Mouse (Mus musculus) forebrain, embryonic 16.5 days (tissue): ENCODE results near the gene Tssk3. TPM values are rescaled to one million over a fixed set of nuclear protein-coding genes. Genes with fewer than 3 reads are reported as not detected.
A peak's percentile ranks its signal among the peaks of the same experiment; 100 is the strongest.
"Not testable (repeated sequence)": the region's sequence is repeated elsewhere in the genome, so short reads cannot be mapped to it uniquely, and the experiment has no call there.

Source experiments
- ATAC-seq: fragments of 200-750 bp; cut with Nextera tagmentation; 2 replicates; pipeline ENCODE4 v1.8.0; 2017; ENCODE audit warnings: mild to moderate bottlenecking, moderate library complexity
- H3K27ac ChIP-seq: fragments of 300-500 bp; sonication (generic); 2 replicates; pipeline ENCODE4 v1.5.1; 2014; ENCODE audit warnings: low read length, control low read depth
- H3K27me3 ChIP-seq: fragments of 300-500 bp; sonication (generic); replicated peaks from 2 replicates; pipeline ENCODE4 v1.6.1; 2014; ENCODE audit warnings: low read length; ENCODE audit not compliant: control insufficient read depth, insufficient read depth
- H3K36me3 ChIP-seq: fragments of 300-500 bp; sonication (generic); 2 replicates; pipeline ENCODE4 v1.6.1; 2014; ENCODE audit not compliant: control insufficient read depth, insufficient read depth
- H3K4me1 ChIP-seq: fragments of 300-500 bp; sonication (generic); replicated peaks from 2 replicates; pipeline ENCODE4 v1.6.1; 2014; ENCODE audit warnings: low read length; ENCODE audit not compliant: control insufficient read depth, insufficient read depth
- H3K4me2 ChIP-seq: fragments of 300-500 bp; sonication (generic); 2 replicates; pipeline ENCODE4 v1.6.1; 2014; ENCODE audit warnings: mild to moderate bottlenecking, low read length, control low read depth
- H3K4me3 ChIP-seq: fragments of 300-500 bp; sonication (generic); replicated peaks from 2 replicates; pipeline ENCODE4 v1.5.1; 2014; ENCODE audit warnings: mild to moderate bottlenecking, low read length, control low read depth
- H3K9ac ChIP-seq: fragments of 300-500 bp; sonication (generic); replicated peaks from 2 replicates; pipeline ENCODE4 v1.6.1; 2014; ENCODE audit warnings: low read depth, low read length, control low read depth
- H3K9me3 ChIP-seq: fragments of 300-500 bp; sonication (generic); 2 replicates; pipeline ENCODE4 v1.6.1; 2016; ENCODE audit warnings: low read length; ENCODE audit not compliant: control insufficient read depth
- WGBS: fragments of 180-500 bp; shearing (Covaris S2); extraction: QIAGEN DNeasy Blood & Tissue Kit; methylation state at CpG from one replicate; pipeline ENCODE4 v1.1.7; 2014; 5-methylcytosine and 5-hydroxymethylcytosine counted together
- polyA plus RNA-seq: library from polyadenylated mRNA; unstranded; fragments of >200 nt; fragmentation: Nextera tagmentation; extraction: Ambion mirVana; gene quantifications from 2 replicates; pipeline ENCODE4 v1.2.1, GENCODE M21; 2015

Gene Tssk3
- polyA plus RNA-seq, 1 experiment from 2014 or later: 0.76 TPM

GRCm38 (mm10) chr4:129457311-129457710 is 33.5 kb downstream of the Tssk3 start:
- not testable (repeated sequence) for H3K9ac ChIP-seq, H3K4me1 ChIP-seq, H3K36me3 ChIP-seq, H3K9me3 ChIP-seq, H3K4me2 ChIP-seq, ATAC-seq, H3K4me3 ChIP-seq, H3K27me3 ChIP-seq, H3K27ac ChIP-seq
- 65% methylated on average over 2 of the region's 2 CpGs for WGBS

GRCm38 (mm10) chr4:129456126-129456525 is 34.7 kb downstream of the Tssk3 start:
- ATAC-seq: no peak
- Histone ChIP-seq H3K4me2 (no peak overlapping the region), H3K27me3 (no peaks in the 10 kb centered on the region), H3K9me3 (no peaks in the 10 kb centered on the region), H3K9ac (no peak overlapping the region), H3K4me1 (peaks cover 3% of the 10 kb centered on the region; the same call in 1 of the 2 replicates), H3K36me3 (no peaks in the 10 kb centered on the region), H3K27ac (no peak overlapping the region), H3K4me3 (no peak overlapping the region)
- WGBS: 54% methylated on average over 5 of the region's 5 CpGs

GRCm38 (mm10) chr4:129455265-129455664 is 35.6 kb downstream of the Tssk3 start:
- Histone ChIP-seq H3K9ac (no peak overlapping the region), H3K4me3 (no peak overlapping the region), H3K27me3 (no peaks in the 10 kb centered on the region), H3K4me2 (no peak overlapping the region), H3K36me3 (no peaks in the 10 kb centered on the region), H3K4me1 (no peaks in the 10 kb centered on the region), H3K9me3 (no peaks in the 10 kb centered on the region), H3K27ac (no peak overlapping the region)
- 2% methylated on average over 5 of the region's 5 CpGs for WGBS
- ATAC-seq: peak; percentile 77

- no peak overlapping the region for H3K9ac ChIP-seq
- no peaks in the 10 kb centered on the region for H3K36me3 ChIP-seq
- no peaks in the 10 kb centered on the region for H3K27me3 ChIP-seq
- no peak overlapping the region for H3K4me3 ChIP-seq
- H3K9me3 ChIP-seq: no peaks in the 10 kb centered on the region
- no peak overlapping the region for H3K4me2 ChIP-seq
- H3K4me1 ChIP-seq: no peaks in the 10 kb centered on the region
- no peak for ATAC-seq
- 83% methylated on average over 15 of the region's 15 CpGs for WGBS
- no peak overlapping the region for H3K27ac ChIP-seq
Observed at GRCm38 (mm10) chr4:129451471-129452169, 39.2 kb downstream of the Tssk3 start.

- H3K27ac ChIP-seq: no peak overlapping the region
- H3K36me3 ChIP-seq: no peaks in the 10 kb centered on the region
- no peak for ATAC-seq
- no peaks in the 10 kb centered on the region for H3K4me1 ChIP-seq
- H3K9ac ChIP-seq: no peak overlapping the region
- H3K9me3 ChIP-seq: no peaks in the 10 kb centered on the region
- H3K4me2 ChIP-seq: no peak overlapping the region
- no peaks in the 10 kb centered on the region for H3K27me3 ChIP-seq
- WGBS: 71% methylated on average over 2 of the region's 2 CpGs
- H3K4me3 ChIP-seq: no peak overlapping the region
Observed at GRCm38 (mm10) chr4:129450851-129451250, 40.0 kb downstream of the Tssk3 start.

- Histone ChIP-seq H3K36me3 (no peaks in the 10 kb centered on the region), H3K9ac (no peak overlapping the region), H3K4me2 (no peak overlapping the region), H3K4me1 (no peaks in the 10 kb centered on the region), H3K27ac (no peak overlapping the region), H3K9me3 (no peaks in the 10 kb centered on the region), H3K27me3 (no peaks in the 10 kb centered on the region), H3K4me3 (no peak overlapping the region)
- no peak for ATAC-seq
- WGBS: 90% methylated on average over 6 of the region's 6 CpGs
Observed at GRCm38 (mm10) chr4:129448713-129449112, 42.1 kb downstream of the Tssk3 start.

- Histone ChIP-seq H3K9me3 (no peaks in the 10 kb centered on the region), H3K4me1 (no peaks in the 10 kb centered on the region), H3K9ac (no peak overlapping the region), H3K4me3 (no peak overlapping the region), H3K4me2 (no peak overlapping the region), H3K27me3 (no peaks in the 10 kb centered on the region; the same call in 1 of the 2 replicates), H3K36me3 (no peaks in the 10 kb centered on the region), H3K27ac (no peak overlapping the region)
- ATAC-seq: no peak
- 79% methylated on average over 11 of the region's 11 CpGs for WGBS
Observed at GRCm38 (mm10) chr4:129447778-129448563, 42.9 kb downstream of the Tssk3 start.

- Histone ChIP-seq H3K9ac (no peak overlapping the region), H3K27ac (no peak overlapping the region), H3K9me3 (no peaks in the 10 kb centered on the region), H3K4me3 (no peak overlapping the region), H3K27me3 (peaks cover under 1% of the 10 kb centered on the region), H3K4me2 (no peak overlapping the region), H3K4me1 (no peaks in the 10 kb centered on the region), H3K36me3 (no peaks in the 10 kb centered on the region)
- ATAC-seq: no peak
- WGBS: 87% methylated on average over 8 of the region's 8 CpGs
Observed at GRCm38 (mm10) chr4:129447360-129447759, 43.5 kb downstream of the Tssk3 start.

- Histone ChIP-seq H3K4me3 (peak overlapping the region; percentile 46), H3K4me2 (peak overlapping the region; percentile 47), H3K4me1 (peaks cover 5% of the 10 kb centered on the region; the same call in 1 of the 2 replicates), H3K36me3 (no peaks in the 10 kb centered on the region), H3K27me3 (peaks cover 14% of the 10 kb centered on the region), H3K27ac (no peak overlapping the region), H3K9ac (no peak overlapping the region), H3K9me3 (no peaks in the 10 kb centered on the region)
- no peak for ATAC-seq
- 24% methylated on average over 6 of the region's 6 CpGs for WGBS
Observed at GRCm38 (mm10) chr4:129441145-129441544, 49.7 kb downstream of the Tssk3 start.
